Mouse (Mus musculus) megakaryocyte-erythroid progenitor cell, adult 5-6 weeks (primary cell): ENCODE measurements at regions not wholly inside any gene's neighbourhood (a gene's known extent, or its start where the extent isn't known, plus 50 kb on each side); places are given as distances from the start of the nearest gene placed in this dataset.

Experiments used
- ATAC-seq: replicated peaks from 2 replicates; pipeline ENCODE4 v1.8.0; 2016; ENCODE audit warnings: mild to moderate bottlenecking, inconsistent platforms; ENCODE audit not compliant: severe bottlenecking, poor library complexity, low FRiP score, low TSS enrichment

DNA sequence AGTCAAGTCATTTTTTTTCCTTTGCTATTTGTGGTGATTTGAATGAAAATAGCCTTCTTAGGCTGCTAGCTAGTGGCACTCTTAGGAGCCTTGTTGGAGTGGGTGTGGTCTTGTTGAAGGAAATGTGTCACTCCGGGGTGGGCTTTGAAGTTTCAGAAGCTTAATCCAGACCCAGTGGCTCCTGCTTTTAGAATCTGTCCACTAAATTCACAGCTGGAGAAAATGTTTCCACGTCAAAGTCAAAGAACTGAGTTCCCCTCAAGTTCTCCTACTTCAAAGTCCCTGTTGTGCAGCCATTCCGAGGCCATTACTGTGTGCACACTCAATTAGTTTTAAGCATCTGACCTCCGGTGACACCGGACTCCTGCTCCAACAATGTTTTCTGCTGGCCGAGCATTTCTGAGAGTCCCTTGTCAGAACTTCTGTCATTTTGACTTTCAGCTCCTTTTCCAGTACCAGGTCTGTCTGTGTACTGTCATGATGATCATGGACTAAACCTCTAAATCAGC, 61.2 kb upstream of the Krtap11-1 start:
- no peak for ATAC-seq

DNA sequence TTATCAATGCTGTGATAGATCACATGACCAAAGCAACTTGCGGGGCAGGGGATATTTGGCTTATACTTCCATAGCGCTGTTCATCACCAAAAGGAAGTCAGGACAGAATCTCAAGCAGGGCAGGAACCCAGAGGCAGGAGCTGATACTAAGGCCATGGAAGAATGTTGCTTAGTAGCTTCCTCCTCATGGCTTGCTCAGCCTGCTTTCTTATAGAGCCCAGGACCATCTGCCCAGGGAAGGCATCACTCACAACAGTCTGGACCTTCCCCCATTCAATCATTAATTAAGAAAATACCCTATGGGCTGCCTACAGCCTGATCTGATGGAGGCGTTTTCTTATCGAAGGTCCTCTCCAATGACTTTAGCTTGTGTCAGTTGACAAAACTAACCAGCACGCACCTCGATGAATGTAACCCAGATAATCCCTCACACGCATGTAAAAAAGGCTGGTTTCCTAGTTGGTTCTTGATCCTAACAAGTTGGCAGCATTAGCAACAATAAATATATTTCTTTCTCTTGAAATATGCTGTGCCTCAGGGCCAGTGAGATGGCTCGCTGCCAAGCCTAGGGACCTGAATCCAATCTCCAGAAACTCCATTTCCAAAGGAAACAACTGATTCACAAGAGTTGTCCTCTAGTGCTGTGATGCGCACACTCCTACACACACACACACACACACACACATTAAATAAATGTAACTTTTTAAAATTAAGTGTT, 60.6 kb upstream of the Krtap11-1 start:
- ATAC-seq = no peak

- ATAC-seq = no peak
Measured at GRCm38 (mm10) chr16:89625710-89626109, 54.7 kb upstream of the Krtap11-1 start.

- no peak for ATAC-seq
Measured at GRCm38 (mm10) chr16:89625253-89625652, 54.3 kb upstream of the Krtap11-1 start.
